Mouse (Mus musculus) stomach, postnatal 0 days (tissue): Measurements from ENCODE around the gene Dnajb8. TPM values are rescaled to one million over a fixed set of nuclear protein-coding genes. Genes with fewer than 3 reads are reported as not detected.

Experiments
- ATAC-seq: fragments of 200-750 bp; cut with Nextera tagmentation; 2 replicates; pipeline ENCODE4 v1.8.0; 2017; ENCODE audit not compliant: low FRiP score, low TSS enrichment
- DNase-seq: peaks from one replicate; pipeline ENCODE4 v3.0.0-alpha.2; 2016; ENCODE audit warnings: low spot score
- H3K27ac ChIP-seq: fragments of 300-500 bp; sonication (generic); replicated peaks from 2 replicates; pipeline ENCODE4 v1.5.1; 2014; ENCODE audit warnings: mild to moderate bottlenecking, control low read depth
- H3K27me3 ChIP-seq: fragments of 300-500 bp; sonication (generic); 2 replicates; pipeline ENCODE4 v1.6.1; 2014; ENCODE audit warnings: low read length; ENCODE audit not compliant: control insufficient read depth, insufficient read depth
- H3K36me3 ChIP-seq: fragments of 300-500 bp; sonication (generic); 2 replicates; pipeline ENCODE4 v1.6.1; 2014; ENCODE audit warnings: low read length, mixed read lengths; ENCODE audit not compliant: control insufficient read depth, insufficient read depth
- H3K4me1 ChIP-seq: fragments of 300-500 bp; sonication (generic); replicated peaks from 2 replicates; pipeline ENCODE4 v1.6.1; 2014; ENCODE audit warnings: antibody characterized with exemption; ENCODE audit not compliant: control insufficient read depth, insufficient read depth
- H3K4me2 ChIP-seq: fragments of 300-500 bp; sonication (generic); replicated peaks from 2 replicates; pipeline ENCODE4 v1.6.1; 2014; ENCODE audit warnings: low read depth, mild to moderate bottlenecking, control low read depth, moderate library complexity
- H3K4me3 ChIP-seq: fragments of 300-500 bp; sonication (generic); 2 replicates; pipeline ENCODE4 v1.5.1; 2014; ENCODE audit warnings: low read depth, low read length, control low read depth
- H3K9ac ChIP-seq: fragments of 300-500 bp; sonication (generic); 2 replicates; pipeline ENCODE4 v1.6.1; 2014; ENCODE audit warnings: mild to moderate bottlenecking, low read length, control low read depth, mixed read lengths
- H3K9me3 ChIP-seq: fragments of 300-500 bp; sonication (generic); 2 replicates; pipeline ENCODE4 v1.6.1; 2016; ENCODE audit warnings: low read length; ENCODE audit not compliant: control insufficient read depth
- CTCF ChIP-seq: IDR thresholded peaks from 2 replicates; pipeline ENCODE4 v1.5.1; 2016; ENCODE audit warnings: antibody characterized with exemption, low read depth, mild to moderate bottlenecking, moderate library complexity
- EP300 ChIP-seq: optimal IDR thresholded peaks from 2 replicates; pipeline ENCODE3; 2016; ENCODE audit warnings: antibody characterized with exemption
- WGBS: fragments of 180-500 bp; shearing (Covaris S2); extraction: QIAGEN DNeasy Blood & Tissue Kit; methylation state at CpG from one replicate; pipeline ENCODE4 v1.1.7; 2014; 5-methylcytosine and 5-hydroxymethylcytosine counted together
- polyA plus RNA-seq: library from polyadenylated mRNA; unstranded; fragments of >200 nt; fragmentation: Nextera tagmentation; extraction: Ambion mirVana; gene quantifications from 2 replicates; pipeline ENCODE4 v1.2.1, GENCODE M21; 2015

Gene Dnajb8
- polyA plus RNA-seq, 1 experiment from 2014 or later: not detected

- H3K36me3 ChIP-seq: no peaks in the 10 kb centered on the region
- WGBS: 7% methylated on average over 13 of the region's 13 CpGs
- ATAC-seq (no peak; the same call in 1 of the 2 replicates), DNase-seq (no peak)
- peak overlapping the region; percentile 53 for H3K4me3 ChIP-seq
- H3K4me1 ChIP-seq: no peaks in the 10 kb centered on the region; the same call in 1 of the 2 replicates
- no peak overlapping the region for H3K9ac ChIP-seq
- no peak overlapping the region for H3K27ac ChIP-seq
- H3K27me3 ChIP-seq: peaks cover 28% of the 10 kb centered on the region
- peak overlapping the region; percentile 67 for H3K4me2 ChIP-seq
- TF ChIP-seq CTCF (no peak), EP300 (no peak)
- no peaks in the 10 kb centered on the region for H3K9me3 ChIP-seq
Observed at GRCm38 (mm10) chr6:88190043-88190309, 32.1 kb upstream of the Dnajb8 start.

- Histone ChIP-seq H3K4me3 (no peak overlapping the region), H3K4me1 (no peaks in the 10 kb centered on the region; the same call in 1 of the 2 replicates), H3K9me3 (no peaks in the 10 kb centered on the region), H3K9ac (no peak overlapping the region), H3K4me2 (no peak overlapping the region; the same call in 1 of the 2 replicates), H3K36me3 (no peaks in the 10 kb centered on the region), H3K27me3 (peaks cover 31% of the 10 kb centered on the region), H3K27ac (no peak overlapping the region)
- ATAC-seq (no peak), DNase-seq (no peak)
- no peak for TF ChIP-seq EP300
- no peak for TF ChIP-seq CTCF
- 9% methylated on average over 49 of the region's 49 CpGs for WGBS
Observed at GRCm38 (mm10) chr6:88190310-88191023, 31.6 kb upstream of the Dnajb8 start.

- no peak overlapping the region for H3K9ac ChIP-seq
- no peaks in the 10 kb centered on the region for H3K9me3 ChIP-seq
- no peak for TF ChIP-seq EP300
- no peak for TF ChIP-seq CTCF
- DNase-seq (no peak), ATAC-seq (no peak)
- H3K27me3 ChIP-seq: peaks cover 37% of the 10 kb centered on the region
- no peaks in the 10 kb centered on the region; the same call in 1 of the 2 replicates for H3K4me1 ChIP-seq
- 49% methylated on average over 6 of the region's 6 CpGs for WGBS
- H3K4me3 ChIP-seq: no peak overlapping the region
- no peak overlapping the region for H3K4me2 ChIP-seq
- H3K27ac ChIP-seq: no peak overlapping the region
- no peaks in the 10 kb centered on the region for H3K36me3 ChIP-seq
Observed at GRCm38 (mm10) chr6:88191024-88191365, 31.1 kb upstream of the Dnajb8 start.

GRCm38 (mm10) chr6:88191411-88192070, 30.5 kb upstream of the Dnajb8 start:
- Histone ChIP-seq H3K36me3 (no peaks in the 10 kb centered on the region), H3K4me3 (no peak overlapping the region), H3K9me3 (no peaks in the 10 kb centered on the region), H3K27ac (no peak overlapping the region), H3K27me3 (peaks cover 38% of the 10 kb centered on the region), H3K4me2 (no peak overlapping the region), H3K9ac (no peak overlapping the region), H3K4me1 (no peaks in the 10 kb centered on the region; the same call in 1 of the 2 replicates)
- WGBS: 31% methylated on average over 4 of the region's 4 CpGs
- ATAC-seq (no peak), DNase-seq (no peak)
- no peak for TF ChIP-seq EP300
- TF ChIP-seq CTCF: no peak

- DNase-seq: no peak
- Histone ChIP-seq H3K9ac (no peak overlapping the region), H3K4me1 (peaks cover 4% of the 10 kb centered on the region), H3K27me3 (peaks cover 44% of the 10 kb centered on the region), H3K27ac (no peak overlapping the region), H3K4me3 (no peak overlapping the region), H3K9me3 (no peaks in the 10 kb centered on the region), H3K36me3 (no peaks in the 10 kb centered on the region), H3K4me2 (no peak overlapping the region)
- no peak for TF ChIP-seq CTCF
- TF ChIP-seq EP300: no peak
- WGBS: 31% methylated on average over 8 of the region's 8 CpGs
- no peak for ATAC-seq
Observed at GRCm38 (mm10) chr6:88192756-88193155, 29.3 kb upstream of the Dnajb8 start.

GRCm38 (mm10) chr6:88193433-88194052, 28.5 kb upstream of the Dnajb8 start, which contains the start of gene Gata2:
Gene Gata2, plus strand, starts transcription at chr6:88193891.
- ATAC-seq: no peak
- Histone ChIP-seq H3K4me2 (peak within 1 kb of the TSS; percentile 52), H3K36me3 (no peaks in the 10 kb centered on the region), H3K9ac (no peak within 1 kb of the TSS), H3K27ac (no peak within 1 kb of the TSS), H3K4me1 (peaks cover 4% of the 10 kb centered on the region), H3K4me3 (peak within 1 kb of the TSS; percentile 38), H3K9me3 (no peaks in the 10 kb centered on the region), H3K27me3 (peaks cover 46% of the 10 kb centered on the region)
- TF ChIP-seq EP300 (no peak), CTCF (peak; percentile 48)
- DNase-seq: peak; percentile 54
- WGBS: 2% methylated on average over 52 of the region's 57 CpGs
